19 mouse cellular contexts compared by ENCODE assay signal in the genomic region with DNA sequence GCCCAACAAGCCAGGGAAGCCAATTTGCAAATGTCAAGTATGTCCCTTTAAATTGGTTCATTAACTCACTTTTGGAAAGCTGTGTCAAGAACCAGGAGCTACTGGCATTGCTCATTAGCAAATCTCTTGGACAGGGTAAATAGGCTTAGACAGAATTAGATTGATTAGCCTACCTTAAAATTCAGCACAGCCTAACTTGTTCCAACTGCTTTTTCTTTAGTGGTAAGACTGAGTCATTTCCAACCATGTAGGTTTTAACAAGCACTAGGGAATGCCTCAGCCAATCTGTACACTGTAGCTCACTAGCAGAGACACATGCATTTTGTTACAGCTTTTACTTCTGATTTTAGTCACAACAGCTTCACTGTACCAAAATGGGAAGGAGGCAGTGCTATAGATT.
DNase-seq lines count a peak whose midpoint lies in the region; ATAC-seq lines count a peak whose summit lies in the region.
"Had no signal": no experiment of that assay in that cellular context is flagged by ENCODE, and none has a peak within 500 bp of the region (broad histone marks: within the 10 kb centered on the region; RNA-seq: fewer than 3 reads in every experiment).

No protein-coding gene starts in this region.

- H3K27ac ChIP-seq in midbrain, embryonic 16.5 days (ENCODE audit: low read length), result no peak overlapping the region
- H3K27ac ChIP-seq in midbrain, embryonic 14.5 days (replicated peaks; ENCODE audit: low read depth, low read length), result no peak overlapping the region
- no peak overlapping the region for H3K27ac ChIP-seq in forebrain, embryonic 14.5 days (ENCODE audit: low read depth, low read length)
- H3K27ac ChIP-seq: embryonic facial prominence, embryonic 13.5 days; gastrocnemius, adult 2 months; hindbrain, embryonic 10.5 days; hindbrain, embryonic 14.5 days; intestine, embryonic 15.5 days had no signal

- no peaks in the 10 kb centered on the region for H3K36me3 ChIP-seq in midbrain, embryonic 16.5 days (ENCODE audit: control insufficient read depth, insufficient read depth, low read length)
- no peaks in the 10 kb centered on the region for H3K36me3 ChIP-seq in midbrain, embryonic 14.5 days (ENCODE audit: control insufficient read depth, insufficient read depth, low read length)
- H3K36me3 ChIP-seq in forebrain, embryonic 14.5 days (ENCODE audit: control insufficient read depth, insufficient read depth, low read length), result no peaks in the 10 kb centered on the region
- H3K36me3 ChIP-seq: embryonic facial prominence, embryonic 13.5 days; heart, embryonic 12.5 days; hindbrain, embryonic 10.5 days; intestine, embryonic 15.5 days had no signal

- no peaks in the 10 kb centered on the region for H3K4me1 ChIP-seq in midbrain, embryonic 16.5 days (ENCODE audit: control insufficient read depth, insufficient read depth, low read length)
- no peaks in the 10 kb centered on the region for H3K4me1 ChIP-seq in midbrain, embryonic 14.5 days (ENCODE audit: control insufficient read depth, insufficient read depth, low read length)
- H3K4me1 ChIP-seq in forebrain, embryonic 14.5 days (ENCODE audit: control insufficient read depth, insufficient read depth, low read length), result no peaks in the 10 kb centered on the region
- H3K4me1 ChIP-seq: embryonic facial prominence, embryonic 13.5 days; heart, embryonic 12.5 days; hindbrain, embryonic 10.5 days; intestine, embryonic 15.5 days had no signal

- no peak overlapping the region for H3K4me2 ChIP-seq in midbrain, embryonic 16.5 days (ENCODE audit: low read length)
- no peak overlapping the region for H3K4me2 ChIP-seq in midbrain, embryonic 14.5 days (ENCODE audit: low read length)
- H3K4me2 ChIP-seq in forebrain, embryonic 14.5 days (ENCODE audit: low read length), result no peak overlapping the region
- H3K4me2 ChIP-seq: embryonic facial prominence, embryonic 13.5 days; heart, embryonic 12.5 days; hindbrain, embryonic 14.5 days; intestine, embryonic 15.5 days had no signal

- DNase-seq in frontal cortex, adult 2 months (ENCODE audit: extremely low spot score in 1 of 2, low spot score in 1 of 2), result no peak
- no peak for DNase-seq in midbrain, embryonic 14.5 days
- DNase-seq in forebrain, embryonic 14.5 days (ENCODE audit: low spot score), result peak; percentile 83
- DNase-seq in cerebellum, adult 11-12 months, result no peak
- DNase-seq in cerebellum, adult 8-10 months, result no peak
- DNase-seq: adrenal gland, adult 2 months; adrenal gland, postnatal 25 days; cerebellum, adult 11 months; cerebellum, adult 9-11 months; cerebellum, postnatal 36 days; gastrocnemius, adult 2 months; gastrocnemius, postnatal 25 days had no signal

- H3K9ac ChIP-seq in midbrain, embryonic 16.5 days (ENCODE audit: low read depth, low read length), result no peak overlapping the region
- H3K9ac ChIP-seq in midbrain, embryonic 14.5 days (replicated peaks; ENCODE audit: low read length), result no peak overlapping the region
- no peak overlapping the region for H3K9ac ChIP-seq in forebrain, embryonic 14.5 days (ENCODE audit: low read length)
- H3K9ac ChIP-seq: embryonic facial prominence, embryonic 13.5 days; heart, embryonic 12.5 days; hindbrain, embryonic 14.5 days; intestine, embryonic 15.5 days had no signal

- H3K4me3 ChIP-seq in midbrain, embryonic 16.5 days (ENCODE audit: low read depth, low read length), result no peak overlapping the region
- H3K4me3 ChIP-seq in midbrain, embryonic 14.5 days (replicated peaks; ENCODE audit: low read depth, low read length), result no peak overlapping the region
- no peak overlapping the region for H3K4me3 ChIP-seq in forebrain, embryonic 14.5 days (ENCODE audit: low read depth, low read length)
- H3K4me3 ChIP-seq: embryonic facial prominence, embryonic 13.5 days; gastrocnemius, adult 2 months; heart, embryonic 12.5 days; hindbrain, embryonic 10.5 days; intestine, embryonic 15.5 days had no signal

- ATAC-seq in frontal cortex, adult (ENCODE audit: low TSS enrichment), result peak; percentile 85
- ATAC-seq in midbrain, embryonic 16.5 days, result peak; percentile 62; the same call in 1 of the 2 replicates
- ATAC-seq in midbrain, embryonic 14.5 days (ENCODE audit: low FRiP score, low TSS enrichment), result no peak
- ATAC-seq in forebrain, embryonic 14.5 days, result peak; percentile 95
- ATAC-seq: intestine, embryonic 15.5 days had no signal

- no peaks in the 10 kb centered on the region for H3K9me3 ChIP-seq in midbrain, embryonic 16.5 days (replicated peaks; ENCODE audit: control insufficient read depth, low read length, poor library complexity, severe bottlenecking)
- H3K9me3 ChIP-seq in midbrain, embryonic 14.5 days (ENCODE audit: control insufficient read depth, low read length), result no peaks in the 10 kb centered on the region
- no peaks in the 10 kb centered on the region for H3K9me3 ChIP-seq in forebrain, embryonic 14.5 days (replicated peaks; ENCODE audit: control insufficient read depth, low read length)
- H3K9me3 ChIP-seq: embryonic facial prominence, embryonic 13.5 days; heart, embryonic 12.5 days; hindbrain, embryonic 10.5 days; intestine, embryonic 15.5 days had no signal

- no peaks in the 10 kb centered on the region for H3K27me3 ChIP-seq in midbrain, embryonic 16.5 days (ENCODE audit: control insufficient read depth, insufficient read depth, low read depth, low read length)
- no peaks in the 10 kb centered on the region for H3K27me3 ChIP-seq in midbrain, embryonic 14.5 days (ENCODE audit: control insufficient read depth, insufficient read depth, low read length)
- H3K27me3 ChIP-seq in forebrain, embryonic 14.5 days (replicated peaks; ENCODE audit: control insufficient read depth, insufficient read depth, low read length), result no peaks in the 10 kb centered on the region
- H3K27me3 ChIP-seq: embryonic facial prominence, embryonic 13.5 days; heart, embryonic 12.5 days; intestine, embryonic 15.5 days had no signal
